Mouse (Mus musculus) kidney, embryonic 15.5 days (tissue): Measurements from ENCODE around the gene Gfpt2. TPM values are rescaled to one million over a fixed set of nuclear protein-coding genes. Genes with fewer than 3 reads are reported as not detected.

Experiments
- ATAC-seq: fragments of 200-750 bp; cut with Nextera tagmentation; replicated peaks from 2 replicates; pipeline ENCODE4 v1.8.0; 2017; ENCODE audit warnings: moderate TSS enrichment; ENCODE audit not compliant: low FRiP score
- H3K27ac ChIP-seq: fragments of 300-500 bp; sonication (generic); 2 replicates; pipeline ENCODE4 v1.5.1; 2015; ENCODE audit warnings: mild to moderate bottlenecking, inconsistent platforms
- H3K27me3 ChIP-seq: fragments of 300-500 bp; sonication (generic); 2 replicates; pipeline ENCODE4 v1.6.1; 2015; ENCODE audit warnings: inconsistent platforms
- H3K36me3 ChIP-seq: fragments of 300-500 bp; sonication (generic); 2 replicates; pipeline ENCODE4 v1.6.1; 2015; ENCODE audit warnings: inconsistent platforms
- H3K4me1 ChIP-seq: fragments of 300-500 bp; sonication (generic); 2 replicates; pipeline ENCODE4 v1.6.1; 2015; ENCODE audit warnings: inconsistent platforms
- H3K4me2 ChIP-seq: fragments of 300-500 bp; sonication (generic); 2 replicates; pipeline ENCODE4 v1.6.1; 2015; ENCODE audit warnings: moderate library complexity, mild to moderate bottlenecking, inconsistent platforms
- H3K4me3 ChIP-seq: fragments of 300-500 bp; sonication (generic); replicated peaks from 2 replicates; pipeline ENCODE4 v1.5.1; 2015; ENCODE audit warnings: mild to moderate bottlenecking, inconsistent platforms
- H3K9ac ChIP-seq: fragments of 300-500 bp; sonication (generic); 2 replicates; pipeline ENCODE4 v1.6.1; 2015; ENCODE audit warnings: mild to moderate bottlenecking, inconsistent platforms
- H3K9me3 ChIP-seq: fragments of 300-500 bp; sonication (generic); replicated peaks from 2 replicates; pipeline ENCODE4 v1.6.1; 2016; ENCODE audit warnings: inconsistent platforms
- WGBS: fragments of 180-500 bp; shearing (Covaris S2); methylation state at CpG from one replicate; pipeline ENCODE4 v1.1.7; 2015; ENCODE audit warnings: mixed read lengths; 5-methylcytosine and 5-hydroxymethylcytosine counted together
- polyA plus RNA-seq: library from polyadenylated mRNA; unstranded; fragments of >200 nt; fragmentation: Nextera tagmentation; extraction: Ambion mirVana; gene quantifications from 2 replicates; pipeline ENCODE4 v1.2.1, GENCODE M21; 2015

Gfpt2 gene
- polyA plus RNA-seq, 1 experiment from 2014 or later: 12.4 TPM

DNA sequence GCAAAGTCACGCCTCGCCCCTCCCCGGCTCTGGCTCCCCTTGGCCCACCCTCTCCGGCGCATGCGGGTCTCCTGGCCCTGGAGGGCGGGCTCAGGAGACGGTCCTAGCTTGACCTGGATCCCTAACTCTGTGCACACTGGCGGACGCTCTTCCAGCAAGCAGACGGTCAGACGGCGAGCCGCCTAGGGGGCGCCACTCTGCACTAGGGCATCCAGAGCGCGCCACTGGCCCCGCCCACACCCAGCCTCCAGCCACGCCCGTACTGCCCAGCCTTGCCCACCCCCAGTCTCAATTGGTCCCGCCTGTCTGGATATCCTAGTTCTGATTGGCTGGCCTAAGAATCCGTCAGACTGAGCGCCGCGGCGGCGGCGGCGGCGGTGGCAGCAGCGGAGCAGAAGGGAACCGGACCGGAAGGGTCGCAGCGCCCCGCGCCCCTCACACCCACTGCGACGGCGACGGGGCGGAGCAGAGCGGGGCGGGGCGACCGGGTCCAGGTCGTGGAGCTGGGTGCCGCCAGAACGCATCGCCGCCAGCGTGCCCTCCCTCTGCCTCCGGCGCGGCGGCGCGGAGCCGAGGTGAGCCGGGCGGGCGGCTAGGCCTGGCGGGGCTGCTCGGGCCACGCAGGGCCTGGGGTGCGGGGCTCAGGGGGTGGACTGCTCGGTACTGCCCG lies 52.6 kb downstream of the Gfpt2 start, which contains the start of gene Mapk9:
Gene Mapk9, plus strand, starts transcription at position 351 of the 670 bp plus-strand sequence.
- WGBS: under 1% methylated on average over 67 of the region's 68 CpGs
- peak within 1 kb of the TSS; percentile 75 for H3K4me3 ChIP-seq
- no peaks in the 10 kb centered on the region for H3K27me3 ChIP-seq
- peak within 1 kb of the TSS; percentile 81 for H3K9ac ChIP-seq
- peak; percentile 99 for ATAC-seq
- H3K27ac ChIP-seq: peak within 1 kb of the TSS; percentile 81
- H3K9me3 ChIP-seq: no peaks in the 10 kb centered on the region
- H3K36me3 ChIP-seq: 0 out of 2 replicates have a peak, but pooled peaks cover 4% of the 10 kb centered on the region
- H3K4me2 ChIP-seq: peak within 1 kb of the TSS; percentile 89
- peaks cover 22% of the 10 kb centered on the region for H3K4me1 ChIP-seq

DNA sequence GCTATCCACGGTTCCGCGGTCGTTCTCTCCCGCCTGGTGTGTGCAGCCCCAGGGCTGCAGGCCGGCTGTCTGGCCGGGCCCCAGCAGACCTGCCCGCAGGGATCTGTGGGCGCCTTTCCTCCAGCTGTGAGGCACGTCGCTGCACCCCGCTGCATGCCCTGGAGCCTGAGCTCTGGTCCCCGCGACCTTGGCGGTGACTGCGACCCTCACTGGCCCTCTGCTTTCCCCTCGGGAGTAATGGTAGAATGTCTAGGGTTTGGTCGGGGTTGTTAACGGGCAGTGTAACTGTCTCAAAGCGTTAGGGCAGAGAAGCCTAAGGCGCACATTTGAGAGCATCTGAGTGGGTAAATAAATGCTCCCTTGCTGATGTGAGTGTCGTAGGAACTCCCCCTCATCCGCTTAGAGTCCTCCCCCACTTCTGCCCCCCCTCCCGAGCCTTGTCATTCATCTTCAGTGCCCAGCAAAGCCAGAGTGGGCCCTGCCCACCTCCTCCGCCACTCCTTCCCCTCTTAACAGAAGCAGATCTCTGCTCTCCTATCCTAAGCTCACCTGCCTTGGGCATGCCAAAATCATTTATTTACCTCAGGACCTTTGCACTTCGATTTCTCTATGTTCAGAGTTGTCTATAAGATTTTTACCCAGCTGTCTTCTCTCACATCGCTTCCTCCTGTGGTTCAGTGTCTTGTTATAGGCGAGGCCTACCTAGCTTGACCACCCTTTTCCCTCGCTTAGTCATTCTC lies 53.3 kb downstream of the Gfpt2 start:
- Histone ChIP-seq H3K9me3 (no peaks in the 10 kb centered on the region), H3K4me1 (peaks cover 22% of the 10 kb centered on the region), H3K4me2 (peak overlapping the region; percentile 89), H3K27ac (peak overlapping the region; percentile 81), H3K36me3 (0 out of 2 replicates have a peak, but pooled peaks cover 4% of the 10 kb centered on the region), H3K4me3 (peak overlapping the region; percentile 75), H3K9ac (peak overlapping the region; percentile 81), H3K27me3 (no peaks in the 10 kb centered on the region)
- ATAC-seq: no peak; the same call in 1 of the 2 replicates
- WGBS: 10% methylated on average over 29 of the region's 29 CpGs

DNA sequence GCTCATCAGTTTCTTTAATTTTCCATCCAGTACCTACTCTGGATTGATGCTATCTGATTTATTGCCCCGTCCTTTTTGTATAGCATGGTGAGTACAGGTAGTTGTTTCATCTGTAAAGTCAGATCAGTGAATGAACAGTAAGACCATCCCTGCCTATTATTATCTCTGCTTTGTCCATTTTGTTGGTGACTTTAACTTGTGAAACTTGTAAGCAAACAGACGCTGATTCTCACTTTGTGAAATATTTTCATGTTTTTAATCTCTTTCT lies 53.8 kb downstream of the Gfpt2 start:
- H3K36me3 ChIP-seq: 0 out of 2 replicates have a peak, but pooled peaks cover 4% of the 10 kb centered on the region
- H3K9ac ChIP-seq: peak overlapping the region; percentile 81; the same call in 1 of the 2 replicates
- H3K27me3 ChIP-seq: no peaks in the 10 kb centered on the region
- peak overlapping the region; percentile 89 for H3K4me2 ChIP-seq
- no peaks in the 10 kb centered on the region for H3K9me3 ChIP-seq
- H3K27ac ChIP-seq: peak overlapping the region; percentile 81; the same call in 1 of the 2 replicates
- peak overlapping the region; percentile 75 for H3K4me3 ChIP-seq
- ATAC-seq: no peak
- 74% methylated on average over 2 of the region's 2 CpGs for WGBS
- H3K4me1 ChIP-seq: peaks cover 22% of the 10 kb centered on the region

DNA sequence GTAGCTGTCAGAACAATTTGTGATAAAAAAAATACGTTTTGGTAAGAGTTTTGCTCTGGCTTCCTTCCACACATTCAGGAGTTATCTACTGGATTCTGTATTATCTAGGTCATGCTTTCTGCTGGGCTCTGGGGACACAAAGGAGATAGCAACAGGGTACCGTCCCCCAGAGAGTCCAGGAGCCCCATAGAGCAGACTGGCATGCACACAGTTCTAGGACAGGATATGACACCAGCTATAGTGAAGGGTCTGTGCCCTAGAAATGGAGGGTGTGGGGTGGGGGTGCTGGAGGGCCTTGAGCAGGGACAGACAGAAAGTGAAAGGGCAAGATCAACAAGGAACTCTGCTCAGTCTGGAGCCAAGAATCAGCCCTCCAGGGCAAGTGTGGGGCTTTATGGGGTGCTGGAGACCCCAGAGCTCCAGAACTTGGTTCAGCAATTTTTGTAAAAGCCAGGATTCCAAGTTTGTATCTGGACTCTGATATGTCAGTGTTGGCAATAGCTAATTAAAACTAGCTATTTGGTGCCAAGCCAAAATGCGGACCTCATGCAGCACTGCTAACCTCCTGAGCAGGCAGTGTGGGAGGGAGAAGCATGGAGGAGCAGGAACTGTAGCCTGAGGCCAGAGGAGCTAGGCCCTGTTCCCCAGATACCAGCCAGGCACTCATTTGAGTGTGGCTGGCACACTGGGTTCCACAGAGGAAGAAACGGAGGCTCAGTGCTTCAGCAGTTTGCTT lies 54.3 kb downstream of the Gfpt2 start:
- Histone ChIP-seq H3K9me3 (no peaks in the 10 kb centered on the region), H3K27ac (no peak overlapping the region), H3K4me2 (peak overlapping the region; percentile 89), H3K9ac (0 out of 2 replicates have a peak overlapping the region, but pooled peaks have one; percentile 7), H3K4me3 (no peak overlapping the region), H3K4me1 (peaks cover 22% of the 10 kb centered on the region), H3K27me3 (no peaks in the 10 kb centered on the region), H3K36me3 (0 out of 2 replicates have a peak, but pooled peaks cover 4% of the 10 kb centered on the region)
- no peak for ATAC-seq
- 68% methylated on average over 4 of the region's 4 CpGs for WGBS

- no peak for ATAC-seq
- Histone ChIP-seq H3K9me3 (no peaks in the 10 kb centered on the region), H3K27ac (no peak overlapping the region), H3K4me3 (no peak overlapping the region), H3K9ac (no peak overlapping the region), H3K27me3 (no peaks in the 10 kb centered on the region), H3K36me3 (peaks cover 13% of the 10 kb centered on the region; the same call in 1 of the 2 replicates), H3K4me2 (no peak overlapping the region), H3K4me1 (peaks cover 22% of the 10 kb centered on the region)
- WGBS: 95% methylated on average over 7 of the region's 7 CpGs
Measured at GRCm38 (mm10) chr11:49850331-49850730, 56.4 kb downstream of the Gfpt2 start.

GRCm38 (mm10) chr11:49855144-49855543 lies 61.2 kb downstream of the Gfpt2 start:
- Histone ChIP-seq H3K9ac (no peak overlapping the region), H3K4me3 (no peak overlapping the region), H3K4me2 (no peak overlapping the region), H3K9me3 (no peaks in the 10 kb centered on the region), H3K36me3 (peaks cover 22% of the 10 kb centered on the region), H3K27ac (no peak overlapping the region), H3K4me1 (no peaks in the 10 kb centered on the region), H3K27me3 (no peaks in the 10 kb centered on the region)
- 83% methylated on average over 5 of the region's 5 CpGs for WGBS
- ATAC-seq: no peak

DNA sequence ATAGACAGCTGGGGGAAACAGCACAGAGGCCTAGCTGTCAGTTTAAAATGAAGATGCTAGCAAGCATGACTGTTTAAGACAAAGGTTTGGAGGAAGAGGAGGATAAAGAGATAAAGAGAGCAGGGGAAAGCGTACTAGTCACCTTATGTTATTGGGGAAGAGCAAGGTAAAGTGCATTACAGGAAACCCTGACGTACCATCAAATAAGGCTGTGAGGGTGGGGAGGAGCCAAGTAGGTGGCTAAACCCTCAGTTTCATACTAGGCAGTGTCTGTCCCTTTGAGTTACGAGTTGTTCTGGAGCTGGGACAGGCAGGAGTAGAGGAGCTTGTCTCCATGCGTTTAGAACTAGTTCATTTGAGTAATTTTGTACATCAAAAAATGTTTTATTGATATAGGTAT lies 67.2 kb downstream of the Gfpt2 start:
- Histone ChIP-seq H3K4me1 (no peaks in the 10 kb centered on the region), H3K27ac (no peak overlapping the region), H3K9ac (no peak overlapping the region), H3K4me3 (no peak overlapping the region), H3K27me3 (no peaks in the 10 kb centered on the region), H3K4me2 (no peak overlapping the region), H3K9me3 (no peaks in the 10 kb centered on the region), H3K36me3 (peaks cover 33% of the 10 kb centered on the region)
- WGBS: 90% methylated on average over 4 of the region's 4 CpGs
- ATAC-seq: no peak

DNA sequence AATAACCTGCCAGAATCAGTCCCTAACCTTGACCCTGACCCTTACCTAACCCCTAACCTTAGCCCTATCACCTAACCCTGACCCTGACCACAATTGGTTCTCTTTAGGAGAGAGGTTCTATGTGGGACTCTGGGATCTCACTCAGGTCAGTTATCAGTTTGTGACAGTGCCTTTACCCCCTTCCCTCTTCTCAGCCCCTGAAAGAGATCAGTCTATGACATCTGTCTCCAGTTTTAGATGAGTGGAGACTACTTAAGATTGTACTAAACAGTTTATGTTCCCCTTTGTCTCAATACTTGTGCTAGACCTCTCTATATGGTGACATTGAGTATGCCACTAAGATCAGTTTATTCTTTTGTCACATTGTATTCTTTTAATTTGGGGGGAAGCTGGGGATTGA lies 69.9 kb downstream of the Gfpt2 start:
- no peak for ATAC-seq
- Histone ChIP-seq H3K4me1 (no peaks in the 10 kb centered on the region), H3K27me3 (no peaks in the 10 kb centered on the region), H3K9me3 (no peaks in the 10 kb centered on the region), H3K27ac (no peak overlapping the region), H3K36me3 (peaks cover 36% of the 10 kb centered on the region), H3K4me3 (no peak overlapping the region), H3K4me2 (no peak overlapping the region), H3K9ac (no peak overlapping the region)

DNA sequence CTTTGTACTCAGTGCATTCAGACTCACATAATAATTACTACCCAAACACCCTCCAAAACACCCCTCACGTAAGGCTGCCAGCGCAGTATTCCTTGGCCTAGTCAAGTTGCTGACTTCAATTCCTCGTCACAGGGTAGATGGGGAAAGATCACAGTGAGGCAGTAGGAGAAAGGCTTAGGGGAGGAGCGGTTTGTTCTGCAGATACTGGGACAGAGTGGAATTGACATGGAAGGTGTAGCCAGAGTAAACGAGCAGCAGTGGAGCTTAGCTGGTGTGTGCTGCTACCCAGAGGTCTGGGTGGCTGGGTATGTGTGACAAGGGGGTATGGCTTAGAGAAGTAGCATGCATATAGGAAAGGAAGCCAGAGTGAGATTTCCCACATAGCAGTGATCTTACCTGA lies 73.3 kb downstream of the Gfpt2 start:
- peaks cover 61% of the 10 kb centered on the region for H3K36me3 ChIP-seq
- WGBS: 82% methylated on average over 5 of the region's 5 CpGs
- no peak for ATAC-seq
- H3K9me3 ChIP-seq: no peaks in the 10 kb centered on the region
- no peak overlapping the region for H3K4me2 ChIP-seq
- no peaks in the 10 kb centered on the region for H3K4me1 ChIP-seq
- no peak overlapping the region for H3K4me3 ChIP-seq
- H3K9ac ChIP-seq: no peak overlapping the region
- H3K27me3 ChIP-seq: no peaks in the 10 kb centered on the region
- no peak overlapping the region for H3K27ac ChIP-seq

DNA sequence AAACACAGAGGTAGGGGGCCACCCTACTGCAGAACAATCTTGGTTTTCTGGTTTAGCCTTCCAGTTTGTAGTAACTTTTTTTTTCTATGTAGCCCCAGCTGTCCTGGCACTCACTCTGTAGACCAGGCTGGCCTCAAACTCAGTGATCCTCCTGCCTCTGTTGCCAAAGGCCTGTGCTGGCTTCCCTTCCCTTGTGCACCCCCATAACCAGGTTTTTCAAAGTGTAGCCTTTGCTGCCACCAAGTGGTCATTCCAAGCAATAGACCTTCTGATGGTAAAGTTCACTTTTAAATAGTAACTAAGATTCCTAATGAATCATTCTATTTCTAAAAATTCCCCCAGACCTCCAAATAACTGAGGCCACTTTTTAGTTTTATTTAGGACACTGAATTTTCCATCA lies 75.8 kb downstream of the Gfpt2 start:
- no peak overlapping the region for H3K27ac ChIP-seq
- 0 out of 2 replicates have a peak, but pooled peaks have one; percentile 40 for ATAC-seq
- H3K36me3 ChIP-seq: peaks cover 65% of the 10 kb centered on the region
- no peaks in the 10 kb centered on the region for H3K9me3 ChIP-seq
- no peak overlapping the region for H3K4me3 ChIP-seq
- H3K4me2 ChIP-seq: no peak overlapping the region
- H3K4me1 ChIP-seq: no peaks in the 10 kb centered on the region
- no peak overlapping the region for H3K9ac ChIP-seq
- no peaks in the 10 kb centered on the region for H3K27me3 ChIP-seq

GRCm38 (mm10) chr11:49871914-49872313 lies 77.9 kb downstream of the Gfpt2 start:
- Histone ChIP-seq H3K9ac (no peak overlapping the region), H3K27me3 (no peaks in the 10 kb centered on the region), H3K4me1 (peaks cover under 1% of the 10 kb centered on the region; the same call in 1 of the 2 replicates), H3K9me3 (no peaks in the 10 kb centered on the region), H3K4me3 (no peak overlapping the region), H3K27ac (no peak overlapping the region), H3K4me2 (no peak overlapping the region), H3K36me3 (peaks cover 66% of the 10 kb centered on the region)
- 51% methylated on average over 6 of the region's 6 CpGs for WGBS
- no peak for ATAC-seq

DNA sequence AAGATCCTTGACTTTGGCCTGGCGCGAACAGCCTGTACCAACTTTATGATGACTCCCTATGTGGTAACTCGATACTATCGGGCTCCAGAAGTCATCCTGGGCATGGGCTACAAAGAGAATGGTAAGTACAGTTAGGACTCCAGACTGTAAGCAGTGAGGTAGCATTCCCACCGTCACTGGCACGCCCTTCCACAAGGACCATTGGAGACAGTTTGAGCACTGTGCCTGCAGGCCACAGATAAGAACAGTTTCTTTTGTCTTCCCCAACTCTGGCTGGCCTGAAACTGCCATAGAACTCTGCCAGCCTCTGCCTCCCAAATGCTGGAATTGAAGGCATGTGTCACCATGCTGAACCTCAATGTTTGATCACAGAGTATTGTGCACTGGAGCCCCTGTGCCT lies 78.8 kb downstream of the Gfpt2 start:
- no peak for ATAC-seq
- 93% methylated on average over 6 of the region's 6 CpGs for WGBS
- H3K9me3 ChIP-seq: no peaks in the 10 kb centered on the region
- H3K4me2 ChIP-seq: no peak overlapping the region
- no peak overlapping the region for H3K4me3 ChIP-seq
- H3K4me1 ChIP-seq: peaks cover 6% of the 10 kb centered on the region; the same call in 1 of the 2 replicates
- H3K9ac ChIP-seq: no peak overlapping the region
- peaks cover 60% of the 10 kb centered on the region for H3K36me3 ChIP-seq
- H3K27me3 ChIP-seq: no peaks in the 10 kb centered on the region
- no peak overlapping the region for H3K27ac ChIP-seq
